Mouse (Mus musculus): ENCODE measurements around the gene Mtx1. TPM values are rescaled to one million over a fixed set of nuclear protein-coding genes. Genes with fewer than 3 reads are reported as not detected.
A peak's percentile ranks its signal among the peaks of the same experiment; 100 is the strongest.

The Mtx1 gene
- total RNA-seq, 2 experiments from 2014 or later, result 4.0 to 8.6 TPM

DNA sequence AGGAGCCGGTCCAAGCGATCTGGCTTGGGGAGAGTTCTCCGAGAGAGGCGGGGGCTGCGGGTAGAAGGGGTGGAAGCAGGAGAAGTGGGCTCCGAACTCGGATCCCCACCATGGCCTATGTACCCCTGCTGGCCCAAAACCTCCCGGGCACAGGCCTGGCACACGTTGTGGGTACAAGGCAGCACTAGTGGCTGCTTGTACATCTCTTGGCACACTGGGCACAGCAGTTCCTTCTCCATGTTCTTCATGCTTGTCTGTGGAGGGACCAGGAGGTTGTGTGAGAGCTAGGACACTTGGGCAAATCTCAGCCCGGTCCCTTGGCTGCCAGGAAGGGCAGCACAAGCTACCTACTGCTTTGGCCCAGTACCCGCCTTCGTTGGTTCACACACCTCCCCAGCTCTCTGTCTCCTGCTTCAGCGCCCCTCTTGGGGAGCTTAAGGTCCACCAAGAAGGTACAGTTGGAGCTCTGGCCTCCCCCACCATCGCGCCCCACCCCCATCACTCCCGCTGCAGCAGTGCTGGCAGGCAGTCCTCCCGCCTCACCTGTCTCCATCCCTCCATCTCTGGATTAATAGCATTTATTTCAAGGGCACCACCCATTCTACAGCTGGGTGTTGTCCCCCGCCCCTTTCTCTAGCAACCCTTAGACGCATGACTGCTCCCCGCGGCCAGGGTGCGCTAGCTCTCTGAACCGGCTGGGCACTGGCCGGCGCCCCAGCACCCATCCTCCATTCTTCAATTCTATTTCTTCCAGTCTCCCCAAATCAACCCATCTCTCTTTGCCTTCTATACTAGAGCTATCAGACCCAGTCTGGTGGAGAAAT lies 17.5 kb upstream of the Mtx1 start:
- no peak for ATAC-seq (replicated peaks; ENCODE audit: low FRiP score, poor library complexity, severe bottlenecking)

DNA sequence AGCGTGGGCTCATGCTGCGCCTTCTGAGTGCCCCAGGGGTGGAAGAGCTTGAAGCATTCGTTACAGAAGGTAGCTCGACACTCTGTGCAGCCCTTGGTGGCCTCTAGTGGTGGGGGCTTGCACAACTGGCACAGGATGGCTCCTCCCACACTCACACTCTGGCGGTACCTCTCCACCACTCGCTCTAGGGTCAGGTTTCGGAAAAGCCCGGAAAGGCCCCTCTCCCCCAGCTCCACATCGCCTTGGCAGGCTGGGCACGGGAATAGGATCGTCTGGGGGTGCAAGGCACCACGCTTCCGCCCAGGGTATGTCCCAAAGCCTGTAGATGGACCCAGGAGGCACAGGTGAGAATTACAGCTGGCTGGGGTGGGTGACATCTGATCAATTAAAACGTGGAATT lies 16.7 kb upstream of the Mtx1 start:
- no peak for ATAC-seq (replicated peaks; ENCODE audit: low FRiP score, poor library complexity, severe bottlenecking)

DNA sequence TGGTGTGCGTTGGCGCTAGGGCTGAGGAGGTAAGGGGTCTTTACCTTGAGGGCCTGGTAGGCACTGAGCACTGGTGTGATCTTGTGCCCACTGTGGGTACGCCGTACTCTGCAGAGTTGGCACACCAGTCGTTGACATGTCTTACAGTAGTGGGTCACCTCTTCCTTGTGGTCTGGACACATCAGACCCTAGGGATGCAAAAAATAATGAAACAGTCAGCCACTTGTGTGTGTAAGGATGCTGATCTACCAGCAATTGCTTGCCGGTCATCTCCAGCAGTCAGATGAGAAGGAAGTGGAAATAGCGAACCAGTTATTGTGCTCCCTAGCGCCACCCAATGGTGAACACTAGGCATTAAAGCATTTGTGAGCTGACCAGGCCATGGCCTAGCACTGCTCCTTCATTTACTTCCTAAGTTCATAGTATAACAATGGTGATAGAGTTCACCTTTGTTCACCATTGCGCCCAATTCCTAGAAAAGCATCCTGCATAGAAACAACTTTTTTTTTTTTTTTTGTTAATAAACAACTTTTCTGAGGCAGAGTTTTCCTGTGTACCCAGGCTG lies 15.5 kb upstream of the Mtx1 start:
- no peak for ATAC-seq (replicated peaks; ENCODE audit: low FRiP score, poor library complexity, severe bottlenecking)

DNA sequence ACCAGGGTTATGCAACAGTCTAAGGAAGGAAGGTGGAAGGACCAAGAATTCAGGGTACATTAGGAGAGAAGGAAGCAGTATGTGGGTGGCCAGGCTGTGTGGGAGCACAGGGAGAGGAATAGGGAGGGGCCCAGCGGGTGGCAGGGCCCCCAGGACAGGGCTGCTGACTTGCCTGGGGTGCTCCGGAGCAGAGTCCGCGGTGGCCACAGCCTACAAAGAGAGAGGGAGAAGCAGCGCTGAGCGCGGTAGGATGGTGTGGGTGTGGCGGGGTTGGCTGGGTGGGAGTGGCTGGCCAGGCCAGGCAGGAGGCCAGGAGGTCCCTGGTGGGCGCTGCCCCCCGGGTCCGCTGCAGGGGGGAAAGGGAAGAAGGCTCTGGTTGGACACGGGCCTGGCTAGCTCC lies 11.6 kb upstream of the Mtx1 start:
- ATAC-seq (replicated peaks; ENCODE audit: low FRiP score, poor library complexity, severe bottlenecking), result no peak

DNA sequence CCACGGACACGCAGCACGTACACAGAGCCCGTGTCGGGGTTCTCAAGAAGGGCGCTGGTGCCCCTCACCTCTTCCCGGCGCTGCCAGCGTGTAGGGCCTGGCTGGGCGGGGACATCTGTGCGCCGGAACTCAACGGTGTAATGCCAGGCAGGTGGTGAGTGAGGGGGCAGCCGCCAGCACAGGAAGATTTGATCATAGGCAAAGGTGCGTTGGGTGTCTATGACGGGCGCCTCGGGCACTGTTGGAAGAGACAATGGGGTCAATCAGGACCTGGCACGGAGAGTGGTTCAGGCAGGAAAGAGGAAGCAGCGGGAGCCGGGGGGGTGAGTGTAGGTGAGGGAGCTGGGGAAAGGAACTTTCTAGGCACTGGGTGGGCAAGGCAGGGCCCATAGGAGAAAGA lies 10.8 kb upstream of the Mtx1 start:
- no peak for ATAC-seq (replicated peaks; ENCODE audit: low FRiP score, poor library complexity, severe bottlenecking)

DNA sequence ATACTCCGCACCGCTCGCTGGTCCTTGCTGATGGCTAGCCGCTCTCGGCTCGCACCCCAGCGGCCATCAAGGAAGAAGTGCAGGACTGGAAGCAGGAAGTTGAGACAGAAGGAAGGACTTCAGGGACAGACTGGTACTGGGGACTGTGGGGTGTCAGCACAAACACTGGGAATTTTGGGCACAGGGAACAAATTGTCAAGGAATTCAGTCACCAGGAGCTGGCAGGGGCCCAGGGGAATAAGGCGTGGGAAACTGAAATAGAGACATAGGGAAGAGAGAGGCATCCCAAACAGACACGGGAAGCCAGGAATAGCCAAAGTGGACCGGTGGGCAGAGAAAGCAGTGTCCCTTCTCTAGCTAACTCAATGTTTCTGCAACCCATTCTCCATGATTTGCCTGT lies 9.6 kb upstream of the Mtx1 start:
- ATAC-seq (replicated peaks; ENCODE audit: low FRiP score, poor library complexity, severe bottlenecking), result no peak

DNA sequence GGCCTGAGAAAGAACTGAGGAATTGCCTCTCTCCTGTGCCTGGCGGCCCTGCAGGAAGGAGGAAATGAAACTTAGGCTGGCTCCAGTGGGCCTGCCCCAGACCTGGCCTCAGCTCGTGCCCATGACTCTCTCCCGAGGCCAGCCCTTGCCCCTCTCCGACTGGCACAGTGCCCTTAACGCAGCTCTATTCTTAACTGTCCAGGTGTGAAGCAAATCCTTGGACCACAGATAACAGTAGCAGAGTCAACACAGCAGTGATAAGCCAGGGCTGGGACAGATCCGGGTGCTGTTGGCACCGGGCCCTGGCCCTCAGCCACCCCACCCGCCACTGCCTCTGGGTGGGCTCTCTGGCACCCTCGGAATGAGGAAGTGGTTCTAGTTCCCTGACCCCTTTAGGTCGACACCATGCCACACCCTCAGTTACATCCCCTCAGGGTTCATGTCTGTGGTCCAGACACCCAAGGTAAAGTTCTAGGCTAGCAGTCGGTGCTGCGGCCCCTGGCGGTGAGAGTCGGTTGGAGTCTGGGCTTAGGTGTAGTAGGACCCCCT lies 6.7 kb upstream of the Mtx1 start:
- no peak for ATAC-seq (replicated peaks; ENCODE audit: low FRiP score, poor library complexity, severe bottlenecking)

DNA sequence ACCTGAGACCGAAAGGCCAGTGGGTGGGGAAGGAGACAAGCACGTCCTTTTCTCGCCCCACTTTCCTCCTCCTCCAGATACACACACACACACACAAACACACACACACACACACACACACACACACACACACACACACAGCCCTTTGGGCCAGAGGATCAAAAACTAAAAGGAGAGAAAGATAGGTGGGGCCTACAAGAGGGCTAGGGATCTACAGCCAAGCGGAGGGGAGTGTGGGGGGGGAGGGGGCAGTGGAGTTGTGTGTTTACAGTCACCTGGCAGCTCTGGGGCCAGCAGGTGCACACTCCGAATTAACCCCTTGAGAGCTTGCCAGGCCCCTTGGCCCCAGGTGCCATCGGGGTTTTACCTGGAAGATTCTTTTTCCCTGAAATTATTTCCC lies 5.7 kb upstream of the Mtx1 start:
- no peak for ATAC-seq (replicated peaks; ENCODE audit: low FRiP score, poor library complexity, severe bottlenecking)

DNA sequence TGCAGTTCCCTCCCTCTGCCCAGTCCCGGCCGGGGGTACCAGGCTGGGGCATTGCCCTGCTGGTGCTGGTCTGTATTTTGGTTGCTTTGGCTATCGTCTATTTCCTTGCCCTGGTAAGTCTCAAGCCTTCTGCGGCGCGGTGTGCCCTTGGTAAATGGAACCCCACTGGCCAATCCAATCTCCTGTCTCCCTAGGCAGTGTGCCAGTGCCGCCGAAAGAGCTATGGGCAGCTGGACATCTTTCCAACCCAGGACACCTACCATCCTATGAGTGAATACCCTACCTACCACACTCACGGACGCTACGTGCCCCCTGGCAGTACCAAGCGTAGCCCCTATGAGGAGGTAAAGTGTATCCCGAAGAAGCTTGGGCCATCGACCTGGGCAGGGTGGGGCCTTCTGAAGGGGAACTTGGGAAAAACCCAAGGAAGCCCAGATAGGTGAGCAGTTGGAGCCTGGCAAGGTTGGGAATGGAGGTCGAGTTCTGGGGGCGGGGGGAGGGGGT lies 4.9 kb upstream of the Mtx1 start:
- no peak for ATAC-seq (replicated peaks; ENCODE audit: low FRiP score, poor library complexity, severe bottlenecking)

DNA sequence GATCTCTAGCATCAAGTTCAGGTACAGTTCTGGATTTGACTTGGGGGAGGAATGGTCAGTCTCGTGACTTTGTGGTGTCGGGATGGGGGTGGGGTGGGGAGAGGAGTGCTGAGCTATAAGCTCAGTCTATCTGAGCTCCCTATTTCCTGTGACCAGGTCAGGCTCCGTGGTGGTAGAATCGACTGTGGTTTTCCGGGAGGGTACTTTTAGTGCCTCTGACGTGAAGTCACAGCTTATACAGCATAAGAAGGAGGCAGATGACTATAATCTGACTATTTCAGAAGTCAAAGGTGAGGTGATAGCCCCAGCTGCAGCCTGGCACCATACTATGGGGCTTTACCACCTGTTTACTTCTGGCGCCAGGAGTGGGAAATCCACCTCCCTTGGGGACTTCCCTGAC lies 4.5 kb upstream of the Mtx1 start:
- ATAC-seq (replicated peaks; ENCODE audit: low FRiP score, poor library complexity, severe bottlenecking), result no peak

DNA sequence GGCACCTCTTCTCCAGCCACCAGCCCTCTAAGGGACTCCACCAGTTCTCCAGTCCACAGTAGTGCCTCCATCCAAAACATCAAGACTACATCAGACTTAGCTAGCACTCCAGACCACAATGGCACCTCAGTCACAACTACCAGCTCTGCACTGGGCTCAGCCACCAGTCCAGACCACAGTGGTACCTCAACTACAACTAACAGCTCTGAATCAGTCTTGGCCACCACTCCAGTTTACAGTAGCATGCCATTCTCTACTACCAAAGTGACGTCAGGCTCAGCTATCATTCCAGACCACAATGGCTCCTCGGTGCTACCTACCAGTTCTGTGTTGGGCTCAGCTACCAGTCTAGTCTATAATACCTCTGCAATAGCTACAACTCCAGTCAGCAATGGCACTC lies 3.7 kb upstream of the Mtx1 start:
- ATAC-seq (replicated peaks; ENCODE audit: low FRiP score, poor library complexity, severe bottlenecking), result no peak

DNA sequence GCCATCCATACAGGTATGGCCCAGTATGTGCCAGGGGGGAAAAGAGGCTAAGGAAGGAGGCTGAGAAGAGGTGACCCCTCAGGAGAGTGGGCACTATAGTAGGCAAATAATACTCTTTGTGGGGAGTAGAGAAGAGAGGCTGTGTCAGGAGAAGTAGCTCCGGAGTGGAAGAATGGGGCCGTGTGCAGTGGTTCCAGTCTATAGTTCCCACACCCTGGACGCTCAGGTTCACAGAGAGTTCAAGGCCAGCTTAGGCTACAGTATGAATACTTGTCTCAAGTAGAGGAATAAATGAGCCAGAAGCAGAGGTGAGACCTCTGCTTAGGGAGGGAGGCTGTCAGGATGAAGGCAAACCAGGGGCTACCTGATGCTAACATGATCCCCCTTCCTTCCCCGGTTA lies 2.4 kb upstream of the Mtx1 start:
- ATAC-seq (replicated peaks; ENCODE audit: low FRiP score, poor library complexity, severe bottlenecking), result no peak

DNA sequence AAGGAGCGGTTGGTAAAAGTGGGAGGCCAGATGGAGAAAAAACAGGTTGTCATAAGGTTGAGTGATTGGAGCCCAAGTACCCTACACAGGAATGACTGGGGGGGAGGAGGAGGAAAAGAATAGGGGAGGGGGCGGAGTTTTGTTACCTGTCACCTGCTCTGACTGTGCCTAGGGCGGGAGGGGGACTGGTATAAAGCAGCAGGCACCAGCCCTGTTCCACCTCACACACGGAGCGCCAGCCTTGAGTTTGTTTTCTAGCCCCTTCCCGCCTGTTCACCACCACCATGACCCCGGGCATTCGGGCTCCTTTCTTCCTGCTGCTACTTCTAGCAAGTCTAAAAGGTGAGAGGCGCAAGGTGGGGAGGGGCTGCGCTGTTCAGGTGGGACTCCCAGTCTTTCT lies 1.9 kb upstream of the Mtx1 start, which contains the start of gene Muc1:
Gene Muc1, plus strand, starts transcription at position 222 of the 400 bp plus-strand sequence.
- no peak for ATAC-seq (replicated peaks; ENCODE audit: low FRiP score, poor library complexity, severe bottlenecking)

DNA sequence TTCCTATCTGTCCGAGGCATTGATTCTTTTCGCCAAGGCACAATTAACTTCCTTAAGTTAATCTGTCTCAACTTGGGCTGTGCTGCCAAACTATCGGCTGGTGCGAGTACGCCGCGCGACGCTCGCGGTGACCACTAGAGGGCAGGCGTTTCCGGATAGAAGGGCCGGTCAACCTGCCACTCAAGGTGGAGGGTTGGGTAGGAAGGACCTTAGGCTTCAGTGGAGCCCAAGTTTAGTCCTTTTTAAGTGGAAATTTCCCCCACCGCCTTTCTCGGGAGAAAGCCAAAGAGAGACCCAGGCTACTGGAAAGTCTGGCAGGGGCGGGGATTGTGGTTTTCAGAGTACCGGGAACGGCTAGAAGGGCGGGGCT lies 1.3 kb upstream of the Mtx1 start:
- peak; percentile 86 for ATAC-seq (replicated peaks; ENCODE audit: low FRiP score, poor library complexity, severe bottlenecking)

DNA sequence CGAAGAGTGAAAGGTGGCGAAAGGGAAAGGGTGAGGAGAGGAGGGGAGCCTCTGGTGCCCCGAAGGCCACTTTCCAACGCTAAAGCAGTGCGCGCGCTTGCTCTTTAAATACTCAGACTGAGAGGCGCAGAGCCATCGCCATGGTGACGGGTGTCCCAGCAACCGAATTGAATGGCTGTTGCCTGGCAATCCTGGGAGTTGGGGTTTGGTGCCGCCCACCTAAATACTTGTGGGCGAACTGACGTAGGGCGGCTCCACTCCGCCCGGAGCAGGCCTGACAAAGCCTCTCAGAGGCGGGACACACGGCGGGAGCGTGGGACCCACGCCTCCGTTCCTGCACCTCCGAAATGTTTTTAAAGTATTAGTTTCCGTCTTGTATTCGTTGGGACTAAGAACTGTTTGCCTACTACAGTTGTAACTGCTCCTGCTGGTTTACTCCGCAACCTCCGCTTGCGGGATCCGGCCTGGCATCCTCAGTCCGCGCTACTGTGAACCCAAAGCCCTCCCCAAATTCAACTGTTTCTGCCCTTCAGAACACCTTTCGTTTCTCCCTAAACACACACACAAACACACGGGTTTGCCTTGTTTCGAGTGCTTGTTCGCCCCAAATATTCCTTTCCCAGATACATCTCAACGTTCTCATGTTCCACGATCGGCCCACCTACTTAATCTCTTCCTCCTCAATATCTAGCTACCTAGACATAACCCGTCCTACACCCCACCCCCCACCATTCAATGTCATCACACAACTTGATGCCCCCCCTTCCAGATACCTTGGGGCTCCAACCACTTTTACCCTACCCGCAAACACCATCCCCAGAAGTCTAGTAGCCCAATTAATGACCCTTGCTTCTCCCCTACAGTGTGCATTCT lies 655 bp upstream of the Mtx1 start:
- ATAC-seq (replicated peaks; ENCODE audit: low FRiP score, poor library complexity, severe bottlenecking), result 0 out of 2 replicates have a peak, but pooled peaks have one; percentile 8

DNA sequence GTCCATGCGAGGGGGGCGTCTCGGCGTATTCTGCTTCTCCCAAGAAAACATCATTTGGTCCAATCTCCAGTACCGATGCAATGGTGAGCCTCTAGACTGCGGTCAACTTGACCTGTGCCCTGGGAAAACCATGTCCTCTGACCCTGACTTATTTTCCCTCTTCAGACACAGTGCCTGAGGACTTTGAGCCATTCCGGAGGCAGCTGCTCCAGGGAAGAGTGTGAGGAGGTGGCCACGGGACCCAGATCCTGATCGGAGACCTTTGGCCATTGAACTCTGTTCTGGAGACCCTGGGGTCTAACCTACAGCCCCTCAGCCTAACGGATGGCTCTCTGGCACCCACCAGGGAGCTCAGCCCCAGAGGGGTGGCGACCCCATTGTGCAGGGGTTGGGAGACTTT lies 527 bp downstream of the Mtx1 start:
- ATAC-seq (replicated peaks; ENCODE audit: low FRiP score, poor library complexity, severe bottlenecking), result no peak

DNA sequence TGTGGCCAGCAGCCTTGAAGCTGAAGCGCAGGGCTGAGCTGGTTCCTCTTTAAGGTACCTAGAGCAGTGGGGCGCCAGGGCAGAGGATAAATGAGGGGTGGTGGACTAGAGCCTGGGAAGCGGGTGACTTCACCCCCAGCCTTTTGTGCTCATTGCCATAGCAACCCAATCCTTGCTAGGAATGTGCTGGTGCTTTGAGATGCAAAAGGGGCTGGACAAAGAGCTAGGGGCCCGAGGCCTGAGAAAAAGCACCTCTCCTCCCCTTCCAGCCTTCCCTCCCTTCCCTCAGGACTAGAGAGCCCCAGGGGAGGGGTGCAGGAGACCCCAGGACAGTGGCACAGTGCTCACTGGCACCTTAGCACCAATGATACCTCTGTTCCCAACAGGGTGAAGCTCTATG lies 970 bp downstream of the Mtx1 start:
- ATAC-seq (replicated peaks; ENCODE audit: low FRiP score, poor library complexity, severe bottlenecking), result no peak

DNA sequence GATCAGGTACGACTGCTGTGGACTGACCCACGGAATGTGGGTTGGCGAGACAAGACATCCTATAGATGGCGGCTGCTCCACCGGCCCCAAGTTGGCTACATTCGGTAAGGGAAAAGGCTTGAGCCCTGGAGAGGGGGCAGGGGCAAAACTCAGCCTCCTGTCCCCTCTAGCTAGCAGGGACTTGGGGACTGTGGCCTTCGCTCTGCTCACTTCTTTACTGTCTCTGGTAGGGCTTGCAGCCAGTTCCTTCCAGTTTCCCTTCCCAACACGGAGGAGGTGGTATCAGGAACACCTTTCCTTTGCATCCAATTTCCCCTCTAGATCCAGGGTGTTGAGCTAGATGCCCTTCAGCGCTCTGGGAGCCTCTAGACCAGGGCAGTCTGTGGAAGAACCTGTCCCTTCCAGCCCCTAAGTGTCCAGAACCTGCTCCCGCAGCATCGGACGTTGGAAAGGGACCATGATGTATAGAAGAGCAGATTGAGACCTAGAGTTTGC lies 1.5 kb downstream of the Mtx1 start:
- no peak for ATAC-seq (replicated peaks; ENCODE audit: low FRiP score, poor library complexity, severe bottlenecking)

DNA sequence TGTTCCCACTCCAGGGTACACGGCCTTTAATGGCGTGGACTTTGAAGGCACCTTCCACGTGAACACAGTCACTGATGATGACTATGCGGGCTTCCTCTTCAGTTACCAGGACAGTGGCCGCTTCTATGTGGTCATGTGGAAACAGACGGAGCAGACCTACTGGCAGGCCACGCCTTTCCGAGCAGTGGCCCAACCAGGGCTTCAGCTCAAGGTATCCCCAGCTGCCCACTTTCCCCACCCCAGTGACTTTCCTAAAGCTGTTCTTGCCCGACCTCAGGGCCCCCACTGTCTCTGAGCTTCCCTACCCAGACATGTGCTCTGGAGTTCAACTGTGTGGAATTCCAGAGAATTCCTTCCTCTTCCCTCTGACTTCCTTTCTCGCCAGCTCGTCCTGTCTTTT lies 2.1 kb downstream of the Mtx1 start:
- ATAC-seq (replicated peaks; ENCODE audit: low FRiP score, poor library complexity, severe bottlenecking), result no peak

DNA sequence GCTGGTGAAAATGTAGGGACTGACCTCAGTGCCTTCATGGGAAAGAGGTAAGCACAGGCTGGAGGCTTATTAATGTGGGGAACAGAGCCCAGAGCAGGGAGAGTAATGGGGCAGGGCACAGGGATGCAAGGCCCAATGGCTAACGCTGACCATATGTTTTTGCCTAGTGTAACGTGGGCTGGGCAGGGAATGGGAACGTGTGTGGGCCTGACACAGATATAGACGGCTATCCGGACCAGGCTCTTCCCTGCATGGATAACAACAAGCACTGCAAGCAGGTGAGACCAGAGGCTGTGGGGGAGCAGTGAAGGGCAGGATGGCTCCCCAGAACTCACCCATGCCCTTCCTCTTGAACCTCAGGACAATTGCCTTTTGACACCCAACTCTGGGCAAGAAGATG lies 5.7 kb downstream of the Mtx1 start:
- ATAC-seq (replicated peaks; ENCODE audit: low FRiP score, poor library complexity, severe bottlenecking), result no peak
